Mouse (Mus musculus): ENCODE data around the gene Fam71e1. TPM values are rescaled to one million over a fixed set of nuclear protein-coding genes. Genes with fewer than 3 reads are reported as not detected.

Gene Fam71e1
- polyA plus RNA-seq, 1 experiment: 7.3 TPM

- H3K4me1 ChIP-seq (ENCODE audit: control insufficient read depth, insufficient read depth, insufficient read length): peaks cover 9% of the 10 kb centered on the region; the same call in 1 of the 2 replicates
- no peak overlapping the region for H3K27ac ChIP-seq (ENCODE audit: insufficient read depth, low read length)
- H3K27me3 ChIP-seq (ENCODE audit: control insufficient read depth, insufficient read depth, low read length): no peaks in the 10 kb centered on the region
- TF ChIP-seq POLR2A (IDR thresholded peaks at IDR 0.05; ENCODE audit: low read depth, low read length) (no peak), CTCF (IDR thresholded peaks at IDR 0.05; ENCODE audit: extremely low read depth, insufficient read depth, insufficient read length, insufficient replicate concordance) (no peak)
- WGBS: 76% methylated on average over 11 of the region's 11 CpGs
- peaks cover 49% of the 10 kb centered on the region for H3K36me3 ChIP-seq (ENCODE audit: control insufficient read depth, insufficient read depth, low read length)
- no peak overlapping the region for H3K4me3 ChIP-seq (ENCODE audit: extremely low read depth, insufficient read depth, insufficient read length)
- DNase-seq (ENCODE audit: low read depth in 1 of 2, low spot score in 2 of 2): no peak
These were observed 46.2 kb downstream of the Fam71e1 start for GRCm38 (mm10) chr7:44542555-44542954.

GRCm38 (mm10) chr7:44543071-44543470 is 46.7 kb downstream of the Fam71e1 start:
- Histone ChIP-seq H3K27ac (ENCODE audit: insufficient read depth, low read length) (no peak overlapping the region), H3K4me3 (ENCODE audit: extremely low read depth, insufficient read depth, insufficient read length) (no peak overlapping the region), H3K27me3 (ENCODE audit: control insufficient read depth, insufficient read depth, low read length) (no peaks in the 10 kb centered on the region), H3K36me3 (ENCODE audit: control insufficient read depth, insufficient read depth, low read length) (peaks cover 44% of the 10 kb centered on the region), H3K4me1 (ENCODE audit: control insufficient read depth, insufficient read depth, insufficient read length) (peaks cover 12% of the 10 kb centered on the region; the same call in 1 of the 2 replicates)
- no peak for DNase-seq (ENCODE audit: low read depth in 1 of 2, low spot score in 2 of 2)
- no peak for TF ChIP-seq CTCF (IDR thresholded peaks at IDR 0.05; ENCODE audit: extremely low read depth, insufficient read depth, insufficient read length, insufficient replicate concordance)
- no peak for TF ChIP-seq POLR2A (IDR thresholded peaks at IDR 0.05; ENCODE audit: low read depth, low read length)
- WGBS: 82% methylated on average over 12 of the region's 12 CpGs

GRCm38 (mm10) chr7:44546274-44546673 is 49.9 kb downstream of the Fam71e1 start:
- TF ChIP-seq CTCF (IDR thresholded peaks at IDR 0.05; ENCODE audit: extremely low read depth, insufficient read depth, insufficient read length, insufficient replicate concordance) (no peak), POLR2A (IDR thresholded peaks at IDR 0.05; ENCODE audit: low read depth, low read length) (no peak)
- no peaks in the 10 kb centered on the region for H3K27me3 ChIP-seq (ENCODE audit: control insufficient read depth, insufficient read depth, low read length)
- H3K27ac ChIP-seq (ENCODE audit: insufficient read depth, low read length): 0 out of 2 replicates have a peak overlapping the region, but pooled peaks have one; percentile 4
- H3K4me1 ChIP-seq (ENCODE audit: control insufficient read depth, insufficient read depth, insufficient read length): peaks cover 12% of the 10 kb centered on the region; the same call in 1 of the 2 replicates
- 54% methylated on average over 3 of the region's 3 CpGs for WGBS
- no peak for DNase-seq (ENCODE audit: low read depth in 1 of 2, low spot score in 2 of 2)
- no peak overlapping the region for H3K4me3 ChIP-seq (ENCODE audit: extremely low read depth, insufficient read depth, insufficient read length)
- H3K36me3 ChIP-seq (ENCODE audit: control insufficient read depth, insufficient read depth, low read length): peaks cover 34% of the 10 kb centered on the region

- Histone ChIP-seq H3K27ac (ENCODE audit: insufficient read depth, low read length) (peak overlapping the region; percentile 84), H3K4me3 (ENCODE audit: extremely low read depth, insufficient read depth, insufficient read length) (peak overlapping the region; percentile 89; the same call in 1 of the 2 replicates), H3K4me1 (ENCODE audit: control insufficient read depth, insufficient read depth, insufficient read length) (peaks cover 12% of the 10 kb centered on the region; the same call in 1 of the 2 replicates), H3K27me3 (ENCODE audit: control insufficient read depth, insufficient read depth, low read length) (no peaks in the 10 kb centered on the region), H3K36me3 (ENCODE audit: control insufficient read depth, insufficient read depth, low read length) (peaks cover 34% of the 10 kb centered on the region)
- 54% methylated on average over 13 of the region's 13 CpGs for WGBS
- no peak for DNase-seq (ENCODE audit: low read depth in 1 of 2, low spot score in 2 of 2)
- no peak for TF ChIP-seq CTCF (IDR thresholded peaks at IDR 0.05; ENCODE audit: extremely low read depth, insufficient read depth, insufficient read length, insufficient replicate concordance)
- no peak for TF ChIP-seq POLR2A (IDR thresholded peaks at IDR 0.05; ENCODE audit: low read depth, low read length)
These were observed 50.7 kb downstream of the Fam71e1 start for GRCm38 (mm10) chr7:44547041-44547440.

GRCm38 (mm10) chr7:44547725-44548124 is 51.3 kb downstream of the Fam71e1 start:
- TF ChIP-seq CTCF (IDR thresholded peaks at IDR 0.05; ENCODE audit: extremely low read depth, insufficient read depth, insufficient read length, insufficient replicate concordance) (no peak), POLR2A (IDR thresholded peaks at IDR 0.05; ENCODE audit: low read depth, low read length) (no peak)
- peaks cover 32% of the 10 kb centered on the region for H3K36me3 ChIP-seq (ENCODE audit: control insufficient read depth, insufficient read depth, low read length)
- H3K27ac ChIP-seq (ENCODE audit: insufficient read depth, low read length): peak overlapping the region; percentile 84
- 14% methylated on average over 5 of the region's 5 CpGs for WGBS
- no peaks in the 10 kb centered on the region for H3K27me3 ChIP-seq (ENCODE audit: control insufficient read depth, insufficient read depth, low read length)
- DNase-seq (ENCODE audit: low read depth in 1 of 2, low spot score in 2 of 2): no peak
- H3K4me3 ChIP-seq (ENCODE audit: extremely low read depth, insufficient read depth, insufficient read length): peak overlapping the region; percentile 89
- peaks cover 12% of the 10 kb centered on the region; the same call in 1 of the 2 replicates for H3K4me1 ChIP-seq (ENCODE audit: control insufficient read depth, insufficient read depth, insufficient read length)

GRCm38 (mm10) chr7:44548497-44549087 is 52.2 kb downstream of the Fam71e1 start, which contains the start of gene Pold1:
Gene Pold1 (minus strand): TSS chr7:44548849.
- peaks cover 29% of the 10 kb centered on the region for H3K36me3 ChIP-seq (ENCODE audit: control insufficient read depth, insufficient read depth, low read length)
- WGBS: under 1% methylated on average over 43 of the region's 43 CpGs
- TF ChIP-seq POLR2A (IDR thresholded peaks at IDR 0.05; ENCODE audit: low read depth, low read length) (0 out of 2 replicates have a peak, but pooled peaks have one; percentile 28), CTCF (IDR thresholded peaks at IDR 0.05; ENCODE audit: extremely low read depth, insufficient read depth, insufficient read length, insufficient replicate concordance) (peak; percentile 96)
- H3K27ac ChIP-seq (ENCODE audit: insufficient read depth, low read length): peak within 1 kb of the TSS; percentile 84
- no peaks in the 10 kb centered on the region for H3K27me3 ChIP-seq (ENCODE audit: control insufficient read depth, insufficient read depth, low read length)
- H3K4me3 ChIP-seq (ENCODE audit: extremely low read depth, insufficient read depth, insufficient read length): peak within 1 kb of the TSS; percentile 89
- peaks cover 12% of the 10 kb centered on the region for H3K4me1 ChIP-seq (ENCODE audit: control insufficient read depth, insufficient read depth, insufficient read length)
- peak; percentile 99 to 100 for DNase-seq (ENCODE audit: low read depth in 1 of 2, low spot score in 2 of 2)

All from spleen, adult 2 months (tissue).